Mouse (Mus musculus) CD4-positive naive resting alpha-beta T cell, adult 57 days (primary cell): ENCODE data around the gene Nfib. TPM values are rescaled to one million over a fixed set of nuclear protein-coding genes. Genes with fewer than 3 reads are reported as not detected.

ENCODE experiments used
- total RNA-seq: library from RNA; stranded (reverse); gene quantifications from one replicate; pipeline ENCODE4 v1.2.4, GENCODE M21; 2023

Nfib gene
- 1.5 TPM for total RNA-seq

DNA sequence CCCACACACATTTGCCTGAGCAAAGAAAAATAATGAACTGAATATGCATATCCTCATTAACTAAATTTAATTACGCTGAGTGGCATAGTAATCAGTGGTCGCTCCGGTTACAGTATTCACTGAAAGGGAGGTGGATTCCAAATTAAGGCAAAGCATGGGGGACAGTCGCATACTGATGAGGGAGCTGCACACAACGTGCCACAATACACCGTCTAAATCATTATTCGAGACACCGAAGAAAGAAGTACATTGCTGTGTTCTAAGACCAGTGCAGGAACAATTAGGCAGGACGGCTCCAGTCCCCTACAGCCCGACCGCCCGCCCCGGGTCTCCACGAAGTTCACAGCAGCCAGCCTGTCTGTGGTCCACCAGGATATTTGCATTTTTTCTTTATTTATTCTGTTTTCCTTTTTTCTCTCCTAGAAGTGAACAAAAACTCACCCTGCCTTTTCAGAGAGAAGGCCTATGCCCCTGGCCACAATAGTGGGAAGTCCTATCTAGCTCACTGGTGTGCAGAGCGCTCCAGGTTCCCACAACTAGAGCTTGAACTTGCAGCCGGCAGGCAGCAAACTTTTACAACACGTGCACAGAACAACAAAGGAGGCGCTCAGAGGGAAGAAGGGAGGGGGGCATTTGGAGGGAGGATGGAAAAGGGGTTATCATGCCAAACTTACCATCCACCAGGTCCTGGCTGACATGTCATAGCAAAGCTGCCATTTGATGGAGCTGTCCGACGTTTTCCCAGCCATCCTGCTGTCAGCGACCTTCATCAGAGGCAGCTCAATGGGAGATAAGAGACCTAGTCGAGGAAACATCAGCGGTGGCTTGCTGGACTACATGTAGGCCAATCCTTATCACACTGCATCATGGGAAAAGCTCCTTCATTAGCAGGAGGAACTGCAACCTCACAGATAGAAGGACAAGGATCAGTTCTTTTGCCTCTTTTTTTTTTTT is at the start of gene Nfib:
Gene Nfib, minus strand, starts transcription at position 910 of the 954 bp plus-strand sequence.

Other genes starting within 250 kb of the Nfib start
- 17.8 TPM for gene Zdhhc21, start 154.2 kb upstream of the Nfib start, total RNA-seq
- not detected for gene Cer1, start 179.4 kb upstream of the Nfib start, total RNA-seq